Mouse (Mus musculus) layer of hippocampus, postnatal 10 days (tissue): ENCODE results near the gene Zfp507. TPM values are rescaled to one million over a fixed set of nuclear protein-coding genes. Genes with fewer than 3 reads are reported as not detected.

Source experiments
- DNase-seq, 2 experiments: peaks; one replicate each; pipeline ENCODE4 v3.0.0; 2021; ENCODE audit warnings: low spot score in 2 of 2
- long read RNA-seq: library from polyadenylated mRNA; stranded (forward); transcript quantifications from one replicate; pipeline ENCODE4 v2.0.0, GENCODE M21; 2023
- total RNA-seq, 2 experiments: library from RNA; stranded (reverse); gene quantifications; 2 replicates each; pipeline ENCODE4 v1.2.3; 2021

The Zfp507 gene
- 10 to 100 TPM; 32.2 to 33.1 TPM for total RNA-seq
- long read RNA-seq, partial matches to known transcripts, result 0 of 3 reads
- long read RNA-seq, other reads (novel, unspliced or antisense), result 3 of 3 reads

DNA sequence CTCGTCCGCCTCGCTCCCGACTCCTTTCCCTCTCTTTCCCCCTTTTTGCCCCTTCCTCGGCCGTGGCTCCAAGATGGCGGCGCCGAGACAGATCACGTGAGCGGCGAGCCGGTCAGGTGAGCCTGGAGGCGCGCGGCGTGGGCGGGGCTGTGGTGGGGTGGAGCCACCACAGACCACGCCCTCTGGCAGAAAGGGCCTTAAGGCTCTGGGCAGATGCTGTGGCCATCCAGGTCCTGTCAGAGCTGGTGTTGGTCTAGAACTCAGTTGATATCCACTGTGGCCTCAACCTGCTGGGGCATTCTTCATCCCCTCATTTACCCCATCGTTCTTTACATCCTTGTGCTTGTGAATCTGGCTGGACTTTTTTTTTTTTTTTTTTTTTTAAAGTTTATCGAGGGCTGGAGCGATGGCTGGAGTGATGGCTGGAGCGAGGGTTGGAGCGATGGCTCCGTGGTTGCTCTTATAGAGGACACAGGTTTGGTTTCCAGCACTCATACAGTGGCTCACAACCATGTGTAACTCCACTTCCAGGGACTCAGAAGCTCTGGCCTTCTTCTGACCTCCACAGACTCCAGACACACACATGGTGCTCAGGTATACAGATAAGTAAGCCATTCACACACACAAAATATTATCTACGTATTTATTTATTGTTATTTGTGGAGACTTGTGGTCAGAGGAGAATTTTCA is at the start of gene Zfp507:
Gene Zfp507 (minus strand): TSS at position 98 of the 690 bp plus-strand sequence.
- peak; percentile 87 to 91 for DNase-seq

DNA sequence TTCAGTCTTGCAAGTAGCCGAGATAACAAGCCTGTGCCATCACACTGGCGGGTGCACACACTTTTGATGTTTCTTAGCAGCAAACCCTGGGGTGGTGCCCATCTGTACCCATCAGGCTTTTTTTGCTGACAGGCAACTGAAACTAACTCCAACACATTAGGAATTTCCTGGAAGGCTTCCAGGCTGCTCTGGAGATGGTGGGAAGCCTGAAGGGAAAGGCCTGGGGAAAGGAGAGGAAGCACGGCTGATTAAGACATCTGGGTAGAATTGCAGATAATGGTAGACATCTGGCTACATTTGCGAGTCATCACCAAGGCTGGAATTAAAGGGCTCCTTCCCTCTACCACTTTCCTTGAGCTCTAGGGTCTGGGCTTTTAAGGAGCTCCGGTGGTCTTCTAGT is 47.6 kb upstream of the Zfp507 start:
- no peak for DNase-seq

DNA sequence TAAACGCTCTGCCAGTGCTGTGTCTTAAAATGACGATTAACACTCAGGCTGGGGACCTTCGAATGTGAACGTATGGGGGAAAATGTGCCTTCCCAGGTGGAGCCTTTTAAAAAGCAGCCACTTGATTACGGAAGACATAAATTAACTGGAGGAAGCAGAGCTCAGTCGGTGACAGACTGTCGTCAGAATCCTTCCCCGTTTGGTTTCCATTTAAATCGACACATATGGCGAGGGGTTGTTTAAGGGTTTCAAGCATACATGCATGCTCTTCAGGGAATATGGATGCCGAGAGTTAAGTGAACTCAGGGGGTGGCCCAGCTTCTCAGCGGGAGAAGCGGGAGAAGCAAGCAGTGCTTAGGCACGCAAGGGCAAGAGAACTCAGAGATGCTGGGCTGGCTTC is 45.7 kb upstream of the Zfp507 start:
- DNase-seq, result no peak

DNA sequence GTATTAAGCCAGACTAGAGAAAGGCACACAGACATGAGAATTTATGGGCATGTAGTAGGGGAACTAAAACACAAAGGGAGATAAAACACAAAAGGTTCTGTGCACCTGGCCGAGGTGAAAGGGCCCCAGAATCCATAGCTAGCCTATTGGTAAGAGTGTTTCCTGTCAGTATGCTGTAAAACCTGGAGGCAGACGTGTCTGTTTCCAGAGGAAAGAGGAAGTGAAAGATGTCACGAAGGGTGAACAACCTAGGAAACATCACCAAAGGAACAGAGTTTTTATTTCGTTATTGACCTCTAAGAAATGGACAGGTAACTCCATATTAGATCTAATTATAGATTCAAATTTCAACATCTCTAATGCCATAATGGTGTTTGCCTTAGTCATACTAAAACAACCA is 37.7 kb upstream of the Zfp507 start:
- DNase-seq, result no peak

DNA sequence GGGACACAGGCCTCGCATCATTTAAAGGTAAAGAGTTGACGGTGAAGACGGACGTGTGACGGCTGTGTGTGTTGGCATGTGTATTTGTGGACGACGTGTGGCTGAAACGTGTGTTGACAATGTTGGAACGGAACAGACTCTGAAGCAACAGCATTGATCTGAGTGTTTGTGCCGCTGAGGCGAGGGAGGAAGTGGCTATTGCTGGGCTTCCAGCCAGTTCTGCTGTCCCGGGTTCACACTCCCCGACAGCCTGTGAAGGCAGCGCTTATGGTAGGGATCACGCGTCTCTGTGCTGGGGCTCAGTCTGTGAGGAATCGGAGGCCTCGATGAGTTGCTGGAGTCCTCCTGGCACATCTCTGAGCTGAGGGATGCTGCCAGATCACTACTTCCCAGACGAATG is 34.0 kb upstream of the Zfp507 start:
- DNase-seq, result peak; percentile 14 to 21

DNA sequence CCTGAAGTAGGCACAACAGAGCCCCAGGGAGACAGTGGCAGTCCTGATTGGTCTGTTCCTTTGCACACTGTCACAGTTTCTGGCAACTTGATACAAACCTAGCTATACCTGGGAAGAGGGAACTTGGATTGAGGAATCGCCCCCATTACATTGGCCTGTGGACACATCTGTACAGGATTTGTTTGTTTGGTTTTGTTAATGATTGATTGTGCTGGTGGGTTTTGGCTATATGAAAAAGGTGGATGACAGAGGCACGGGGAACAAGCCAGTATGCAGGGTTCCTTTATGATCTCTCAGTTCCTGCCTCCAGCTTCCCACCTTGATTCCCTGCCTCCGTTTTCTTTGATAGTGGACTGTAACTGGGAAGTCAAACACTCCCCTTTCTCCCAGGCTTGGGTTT is 33.6 kb upstream of the Zfp507 start:
- no peak for DNase-seq

DNA sequence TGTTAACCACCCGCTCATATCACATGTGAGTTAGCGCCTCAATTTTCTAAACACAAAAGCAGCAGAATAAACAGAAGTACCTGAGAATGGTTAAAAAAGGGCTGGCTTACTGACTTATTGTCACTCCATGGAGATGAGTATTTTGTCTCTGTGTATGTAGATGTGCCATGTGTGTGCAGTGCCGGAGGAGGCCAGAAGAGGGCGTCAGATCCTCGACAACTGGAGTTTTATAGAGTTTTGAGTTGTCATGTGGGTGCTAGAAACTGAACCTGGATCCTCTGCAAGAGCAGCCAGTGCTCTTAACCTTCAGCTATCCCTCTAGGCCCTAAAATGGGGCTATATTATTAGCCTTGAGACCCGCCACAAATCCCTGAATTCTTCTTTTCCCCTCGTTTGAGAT is 27.3 kb upstream of the Zfp507 start:
- DNase-seq, result no peak

DNA sequence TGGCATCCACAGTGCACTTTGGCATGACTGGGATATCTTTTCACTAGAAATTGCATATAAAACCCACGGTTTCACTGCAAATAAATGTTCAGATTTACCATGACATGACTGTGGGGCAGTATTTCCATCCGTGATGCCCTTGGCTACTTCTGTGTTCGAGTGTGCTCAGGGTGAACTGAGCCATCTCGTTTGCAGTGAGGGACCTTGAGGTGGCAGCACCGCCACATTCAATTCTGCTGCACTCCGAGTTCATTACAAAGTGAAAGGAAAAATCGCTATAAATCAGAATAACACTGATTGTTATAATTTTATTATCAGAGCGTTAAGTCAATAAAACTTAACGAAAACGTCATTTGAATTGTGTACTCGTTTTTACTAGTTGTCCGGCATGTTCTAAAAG is 21.1 kb upstream of the Zfp507 start:
- peak; percentile 29 to 57 for DNase-seq

DNA sequence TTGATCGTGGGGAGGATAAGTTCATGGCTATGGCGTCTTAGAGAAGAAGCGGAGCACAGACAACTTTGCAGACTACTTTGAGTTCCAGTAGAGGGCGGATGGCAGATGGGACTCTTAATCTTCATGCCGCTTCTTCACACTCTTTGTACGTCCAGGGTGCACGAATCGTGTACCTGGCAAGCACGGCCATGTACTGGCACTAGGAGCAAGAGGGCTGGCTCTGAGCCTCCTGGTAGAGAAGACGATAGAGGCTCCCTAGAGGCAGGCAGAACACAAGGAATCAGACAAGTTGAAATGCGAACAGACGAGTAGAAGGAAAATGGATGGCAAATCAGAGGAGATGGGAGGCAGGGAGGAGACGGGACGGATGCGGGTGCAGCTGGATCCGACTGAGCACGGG is 19.5 kb upstream of the Zfp507 start:
- DNase-seq, result no peak

DNA sequence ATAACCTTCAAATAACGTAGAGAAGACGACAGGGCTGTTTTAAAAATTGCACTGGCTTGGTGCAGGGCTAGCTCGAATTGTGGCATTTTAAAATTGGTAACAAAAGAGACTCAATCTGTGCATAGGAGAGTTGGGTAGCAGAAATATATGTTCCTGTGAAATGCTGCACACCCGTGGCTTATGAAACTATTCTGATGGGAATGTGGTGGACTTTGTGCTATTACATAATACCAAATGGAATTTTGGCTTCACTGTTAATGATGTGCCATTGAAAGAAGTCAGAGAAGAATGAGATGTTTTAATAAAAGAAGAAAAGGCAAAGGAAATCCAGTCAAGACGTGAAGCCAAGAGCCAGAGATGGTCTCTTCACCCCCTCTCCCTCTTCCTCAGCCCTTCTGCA is 18.6 kb upstream of the Zfp507 start:
- no peak for DNase-seq

DNA sequence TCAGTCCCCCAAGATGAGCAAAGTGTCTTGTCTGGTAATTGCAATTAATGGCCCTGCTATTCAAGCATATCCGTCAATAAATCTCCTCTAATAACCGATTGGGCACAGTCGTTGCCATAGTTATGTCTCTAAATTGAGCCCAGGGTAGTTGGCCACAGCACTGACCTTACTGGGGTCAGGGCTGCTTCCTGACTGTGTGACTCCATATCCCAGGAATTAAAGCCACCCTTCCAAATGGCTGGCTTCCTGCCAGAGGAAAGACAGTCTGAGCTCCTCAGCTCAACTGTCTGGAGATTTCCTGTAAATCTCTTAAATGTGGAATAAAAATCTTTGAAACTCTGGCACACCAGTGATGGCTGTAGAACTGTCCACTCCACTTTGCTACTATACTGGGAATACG is 16.7 kb upstream of the Zfp507 start:
- no peak for DNase-seq

DNA sequence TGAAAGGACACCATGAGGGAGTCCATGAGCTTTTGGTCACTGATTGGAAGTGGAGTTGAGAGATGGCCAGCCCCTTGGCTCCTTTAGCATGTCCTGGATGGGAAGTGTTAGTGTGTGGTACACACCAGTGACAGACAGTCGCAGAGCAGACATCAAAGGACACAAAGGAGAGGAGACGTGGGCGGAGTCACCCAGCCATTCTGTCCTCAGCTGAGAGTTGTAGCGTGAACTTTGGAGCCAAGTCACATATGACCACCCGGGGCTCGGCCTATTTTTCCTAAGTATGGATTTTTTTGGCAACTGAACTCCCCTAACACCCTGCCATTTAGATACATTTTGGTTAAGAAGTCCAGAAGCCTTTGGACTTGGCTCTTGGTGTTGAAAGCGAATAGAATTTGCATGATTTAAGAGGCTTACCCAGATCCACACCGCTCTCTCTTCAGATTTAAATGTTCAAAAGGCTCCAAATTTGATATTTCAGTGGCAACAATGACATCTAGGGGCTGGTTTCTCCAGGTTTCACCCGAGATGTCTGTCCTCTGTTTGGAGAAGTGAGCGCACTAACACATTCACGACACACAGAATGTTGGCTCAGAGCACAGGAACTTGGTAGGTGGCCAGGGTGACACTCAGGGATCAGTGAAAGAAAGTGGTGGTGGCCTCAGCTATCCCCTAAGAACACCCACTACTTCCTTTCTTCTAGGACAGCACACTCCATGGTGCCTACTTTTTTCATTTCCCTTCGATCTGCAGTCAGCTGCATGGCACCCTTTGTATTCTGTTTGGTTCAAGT is 12.2 kb upstream of the Zfp507 start:
- DNase-seq, result no peak

DNA sequence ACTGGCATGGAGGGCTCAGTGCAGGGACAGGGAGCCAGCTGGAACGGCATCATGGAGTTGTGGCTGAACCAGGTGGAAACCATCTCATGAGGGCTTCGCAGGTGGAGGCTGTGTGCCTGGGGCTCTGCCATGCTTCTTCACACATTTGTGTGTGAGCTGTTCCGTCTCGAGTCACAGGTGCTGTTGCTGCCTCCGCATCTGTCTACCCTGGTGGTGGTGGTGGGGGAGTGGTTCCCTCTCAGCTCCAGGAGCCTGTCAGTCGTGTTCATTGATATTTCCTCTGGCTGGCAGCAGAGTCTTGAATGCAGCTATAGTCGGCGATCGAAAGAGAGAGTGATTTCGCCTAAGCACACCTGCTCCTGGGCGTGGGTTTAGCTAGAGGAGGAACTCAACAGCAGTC is 10.5 kb upstream of the Zfp507 start:
- no peak for DNase-seq

DNA sequence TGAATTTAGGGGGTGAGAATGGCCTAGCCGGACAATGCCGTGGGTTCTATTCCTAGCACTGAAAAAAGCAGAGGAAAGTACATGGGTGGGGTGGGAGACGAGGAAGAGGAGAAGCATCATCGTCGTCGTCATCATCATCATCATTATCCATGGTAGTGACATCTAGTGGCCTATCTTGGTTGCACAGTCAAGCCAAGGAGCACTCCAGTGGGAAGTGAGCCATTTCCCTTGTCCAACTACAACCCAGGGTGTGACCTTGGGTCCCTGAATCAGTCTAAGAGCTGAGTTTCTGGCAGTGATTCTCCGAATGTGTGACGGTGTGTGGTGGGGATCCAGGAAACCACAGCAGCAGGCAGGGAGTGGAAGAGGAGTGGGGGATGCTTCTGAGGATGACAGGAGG is 7.9 kb upstream of the Zfp507 start:
- DNase-seq, result peak in 1 of 2 experiments; percentile 42

DNA sequence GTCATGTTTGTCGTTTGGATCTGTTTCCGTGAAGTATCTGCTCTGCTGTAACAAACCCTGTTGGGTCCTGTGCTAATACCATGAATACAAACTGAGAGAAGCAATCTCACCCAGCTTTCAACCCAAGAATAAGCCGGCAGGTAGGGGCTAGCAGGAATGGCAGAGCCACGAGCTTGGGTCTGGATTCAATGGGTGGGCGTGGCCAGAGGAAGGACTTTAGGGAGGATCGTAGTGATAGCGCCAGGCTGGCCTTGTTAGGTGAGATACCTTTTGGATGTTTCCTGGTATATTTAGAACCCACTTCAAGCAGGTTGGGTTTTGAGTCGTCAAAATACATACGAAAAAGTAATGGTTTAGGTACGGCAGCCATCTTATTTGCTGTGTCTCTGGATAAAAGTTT is 1.4 kb upstream of the Zfp507 start:
- no peak for DNase-seq

DNA sequence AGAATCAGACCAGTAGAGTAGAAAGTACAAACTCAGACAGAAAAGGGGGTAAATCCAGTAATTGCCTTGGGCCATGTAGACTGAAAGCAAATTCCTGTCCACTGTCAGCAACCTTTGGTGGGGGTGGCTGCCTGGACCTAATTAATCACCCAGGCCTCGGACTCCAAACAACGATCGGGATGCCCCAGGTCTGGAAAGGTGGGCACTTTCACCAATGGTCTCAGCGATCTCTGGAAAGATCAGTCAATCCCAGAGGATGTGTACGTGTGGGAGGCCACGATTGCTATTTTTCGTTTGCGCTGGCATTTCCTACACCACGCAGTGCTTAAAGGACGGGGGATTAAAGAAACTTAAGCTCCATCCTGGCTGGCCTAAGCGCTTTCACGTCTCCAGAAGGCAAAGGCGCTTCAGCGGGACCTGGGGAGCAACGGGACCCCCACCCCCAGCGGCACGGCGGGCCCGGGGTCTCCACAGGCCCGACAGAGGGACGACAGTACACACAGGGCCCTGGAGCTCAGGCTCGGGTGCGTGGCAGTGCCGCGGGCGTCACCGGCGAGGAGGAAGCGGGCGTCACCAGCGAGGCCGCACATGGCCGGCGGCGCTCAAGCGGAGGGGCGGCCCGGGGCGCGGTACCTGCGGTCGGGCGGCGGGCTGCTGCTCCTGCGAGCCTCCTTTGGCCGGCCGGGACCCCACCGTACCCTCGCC is 450 bp downstream of the Zfp507 start:
- DNase-seq, result no peak

DNA sequence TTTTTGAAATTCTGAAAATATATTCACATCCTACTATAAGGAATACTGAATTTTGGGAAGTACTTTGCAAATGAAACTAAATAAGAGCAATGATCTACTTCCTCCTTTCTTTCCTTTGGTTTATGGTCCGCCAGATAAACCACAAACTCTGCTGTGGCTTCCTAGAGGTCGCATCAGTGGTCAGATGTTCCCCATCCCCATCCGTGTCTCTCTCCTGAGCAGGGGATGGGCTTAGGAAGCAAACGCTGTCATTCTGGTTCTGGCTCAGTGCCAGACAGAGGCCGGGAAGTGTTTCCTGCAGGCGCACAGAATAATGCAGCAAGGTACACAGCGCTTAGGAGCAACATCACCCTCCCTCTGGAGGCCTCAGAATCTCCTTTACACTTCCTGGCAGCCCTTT is 6.7 kb downstream of the Zfp507 start:
- DNase-seq, result no peak

DNA sequence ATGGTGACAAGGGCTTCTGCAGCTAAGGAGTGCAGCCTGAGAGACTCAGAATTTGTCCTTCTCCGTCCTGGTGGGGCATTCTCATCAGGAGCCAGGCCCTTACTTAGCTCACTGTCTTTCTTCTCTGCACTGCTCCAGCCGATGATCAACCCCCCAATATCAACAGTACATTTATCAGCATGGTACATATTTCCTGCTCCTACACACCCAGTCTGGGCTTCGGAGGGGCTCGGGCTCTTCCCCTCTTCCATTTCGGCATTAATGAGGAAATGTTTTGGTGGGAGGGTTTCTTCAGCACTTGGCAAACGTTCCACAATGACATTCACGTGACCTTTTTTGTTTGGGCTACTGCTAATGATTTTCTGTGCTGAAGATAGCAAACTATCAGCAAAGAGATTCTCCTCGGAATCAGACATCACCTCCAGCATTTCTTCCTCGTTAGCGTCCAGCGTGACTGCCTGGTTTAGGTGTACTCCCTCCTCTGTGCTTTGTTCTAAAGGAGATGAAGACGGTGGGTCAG is 8.6 kb downstream of the Zfp507 start:
- DNase-seq, result no peak

DNA sequence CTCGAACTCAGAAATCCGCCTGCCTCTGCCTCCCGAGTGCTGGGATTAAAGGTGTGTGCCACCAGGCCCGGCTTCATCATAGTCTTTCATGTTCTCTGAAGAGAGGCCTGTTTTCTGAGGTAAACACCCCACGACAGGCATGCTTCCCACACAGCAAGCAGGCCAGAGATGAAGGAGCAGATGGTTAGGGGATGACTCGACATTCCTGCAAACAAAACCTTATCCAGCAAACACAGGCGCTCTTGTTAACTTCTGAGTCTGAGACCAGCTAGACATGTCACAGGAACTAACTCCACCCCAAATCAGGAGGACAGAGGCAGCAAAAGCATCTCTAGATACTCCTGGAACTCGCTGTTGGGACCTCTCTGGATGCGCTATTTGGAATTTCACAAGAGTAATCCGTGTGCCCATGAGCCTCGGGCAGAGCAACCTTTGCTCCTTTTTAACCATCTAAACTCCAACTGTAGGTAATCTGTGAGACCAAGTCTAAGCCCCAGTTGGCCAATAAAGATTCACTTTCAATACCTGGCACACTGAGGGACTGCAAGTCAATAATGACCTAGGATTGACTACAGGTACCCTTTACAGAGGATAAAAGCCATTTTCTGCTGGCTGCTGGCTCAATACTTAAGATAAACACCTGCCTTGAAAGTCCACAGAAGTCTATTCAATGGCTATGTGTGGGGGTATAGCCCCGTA is 10.5 kb downstream of the Zfp507 start:
- no peak for DNase-seq

DNA sequence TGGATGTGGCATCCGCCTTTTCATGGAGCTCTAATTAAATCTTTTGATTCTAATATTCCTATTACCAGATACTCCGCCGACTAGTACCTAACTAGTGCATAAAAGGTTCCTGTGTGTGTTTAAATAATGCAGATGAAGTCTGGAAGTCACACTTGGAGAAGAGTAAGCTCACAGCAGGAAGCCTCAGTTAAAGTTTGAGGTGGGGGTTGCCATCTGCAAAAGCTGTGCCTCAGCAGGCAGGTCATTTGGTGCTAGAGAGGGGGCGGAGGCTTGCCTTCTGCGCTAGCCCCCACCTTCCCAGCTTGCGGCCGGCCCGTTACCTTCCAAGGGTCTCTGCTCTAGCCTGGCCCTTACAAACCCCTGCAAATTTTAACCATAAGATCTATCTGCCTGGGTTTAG is 11.9 kb downstream of the Zfp507 start:
- no peak for DNase-seq

DNA sequence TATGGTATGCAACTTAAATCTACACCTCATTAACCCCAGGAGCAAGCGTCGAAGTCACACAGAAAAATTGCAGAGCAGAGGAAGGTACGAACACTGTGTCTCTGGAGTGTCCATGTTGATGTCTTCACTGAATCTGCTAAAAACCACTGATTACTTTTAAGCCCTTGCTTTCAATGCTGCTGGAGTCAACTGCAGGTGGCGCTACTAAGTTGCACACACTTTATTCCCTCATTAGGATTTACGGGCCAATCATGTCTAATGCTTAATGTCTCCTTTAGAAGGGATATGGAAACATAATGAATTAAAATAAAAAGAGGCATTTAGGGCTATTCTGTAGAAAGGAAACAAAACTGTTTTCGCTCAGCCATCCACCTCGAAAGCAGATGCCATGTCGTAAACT is 12.6 kb downstream of the Zfp507 start:
- peak in 1 of 2 experiments; percentile 41 for DNase-seq
